Mouse (Mus musculus): ENCODE results near the gene Ctnnd2. TPM values are rescaled to one million over a fixed set of nuclear protein-coding genes. Genes with fewer than 3 reads are reported as not detected.

Gene Ctnnd2
- total RNA-seq, 2 experiments from 2014 or later = 2.9 to 3.1 TPM

DNA sequence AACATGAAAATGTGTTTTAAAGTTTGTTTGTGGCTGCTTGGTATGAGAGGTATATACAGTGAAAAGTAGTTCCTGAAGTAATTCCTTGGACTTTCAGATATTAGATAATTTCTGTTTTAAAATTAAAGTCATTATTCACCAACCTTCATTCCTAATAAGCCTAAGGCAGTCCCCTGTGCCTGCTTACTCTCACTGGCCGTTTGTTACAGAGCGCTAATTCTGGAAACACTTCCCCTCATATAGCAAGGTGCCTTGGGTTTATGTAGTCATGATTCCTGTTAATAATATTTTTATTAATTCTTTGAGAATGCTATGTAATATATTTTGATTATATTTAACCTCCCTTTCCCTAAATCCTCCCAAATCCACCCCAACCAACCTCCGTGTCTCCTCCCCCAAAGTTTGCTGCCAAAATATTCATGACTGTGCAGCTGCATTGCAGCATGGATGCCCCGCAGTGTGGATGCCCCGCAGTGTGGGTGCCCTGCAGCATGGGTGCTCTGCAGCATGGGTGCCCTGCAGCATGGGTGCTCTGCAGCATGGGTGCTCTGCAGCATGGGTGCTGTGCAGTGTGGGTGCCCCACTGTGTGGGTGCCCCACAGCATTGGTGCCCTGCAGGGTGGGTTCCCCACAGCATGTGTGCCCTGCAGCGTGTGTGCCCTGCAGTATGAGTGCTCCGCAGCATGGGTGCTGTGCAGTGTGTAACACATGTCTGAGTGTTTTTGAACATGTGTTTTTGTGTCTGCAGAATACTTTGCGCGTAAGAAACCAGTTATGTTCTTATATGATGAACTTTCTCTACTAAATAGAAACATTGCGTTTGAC is 63.0 kb downstream of the Ctnnd2 start:
- no peak for DNase-seq (ENCODE audit: low spot score in 2 of 2)

- DNase-seq (ENCODE audit: low spot score in 2 of 2) = no peak
Observed at GRCm38 (mm10) chr15:30240881-30241280, 68.5 kb downstream of the Ctnnd2 start.

GRCm38 (mm10) chr15:30268822-30269221 is 96.4 kb downstream of the Ctnnd2 start:
- no peak for DNase-seq (ENCODE audit: low spot score in 2 of 2)

DNA sequence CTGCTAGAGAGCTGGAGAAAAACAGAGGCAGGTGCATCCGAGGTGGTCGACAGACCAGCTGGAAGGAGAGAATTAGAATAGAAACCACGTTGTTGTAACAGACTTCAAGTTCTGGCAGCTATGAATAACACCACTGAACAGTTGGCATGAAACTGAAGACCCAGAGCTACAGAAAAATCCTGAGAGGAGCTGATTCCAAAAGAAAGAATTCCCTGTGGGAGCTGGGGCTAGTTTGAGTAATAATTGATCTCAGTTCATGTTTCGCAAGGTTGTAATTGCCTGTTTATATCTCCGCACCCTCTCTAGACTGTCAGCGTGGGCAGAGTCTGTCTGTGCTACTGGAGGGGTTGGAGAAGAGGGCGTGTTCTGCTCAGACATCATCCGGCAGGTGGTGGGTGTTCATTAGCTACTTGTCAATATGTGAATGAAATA is 98.8 kb downstream of the Ctnnd2 start:
- no peak for DNase-seq (ENCODE audit: low spot score in 2 of 2)

GRCm38 (mm10) chr15:30272326-30272725 is 99.9 kb downstream of the Ctnnd2 start:
- DNase-seq (ENCODE audit: low spot score in 2 of 2) = no peak

DNA sequence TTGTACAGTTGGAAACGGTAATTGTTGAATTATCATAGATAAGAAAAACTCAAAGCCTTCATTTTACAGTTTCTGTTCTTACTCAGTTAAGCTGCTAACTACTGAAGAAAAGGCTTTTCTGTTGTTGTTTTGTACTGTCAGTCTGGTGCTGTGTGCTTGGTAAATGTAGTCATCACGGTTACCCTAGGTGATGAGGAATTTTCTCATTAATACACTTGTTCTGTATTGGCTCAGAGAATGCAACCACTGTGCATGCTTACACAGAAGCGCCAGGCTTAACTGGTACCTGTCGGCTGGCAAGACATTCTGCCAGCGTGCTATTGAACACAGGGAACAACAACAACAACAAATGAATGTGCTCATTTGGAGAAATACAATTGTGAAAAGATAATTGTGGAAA is 103.3 kb downstream of the Ctnnd2 start:
- DNase-seq (ENCODE audit: low spot score in 2 of 2) = no peak

GRCm38 (mm10) chr15:30276691-30277090 is 104.3 kb downstream of the Ctnnd2 start:
- no peak for DNase-seq (ENCODE audit: low spot score in 2 of 2)

DNA sequence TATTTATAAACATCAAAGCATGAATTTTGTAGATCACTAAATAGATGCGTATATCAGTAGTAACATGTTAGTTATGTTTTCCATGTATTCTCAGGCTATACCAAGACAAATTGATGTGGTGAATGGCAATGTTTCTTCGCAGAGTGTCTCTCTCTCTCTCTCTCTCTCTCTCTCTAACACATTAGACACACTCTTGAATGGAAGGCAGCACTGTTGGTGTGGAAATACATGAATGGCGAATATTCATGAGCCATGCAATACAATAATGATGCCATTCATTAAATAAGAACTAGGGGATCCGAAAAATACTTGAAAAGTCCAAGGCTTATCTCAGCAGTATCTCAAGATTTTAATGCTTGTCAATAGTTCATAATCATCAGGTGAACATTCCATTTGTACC is 106.2 kb downstream of the Ctnnd2 start:
- no peak for DNase-seq (ENCODE audit: low spot score in 2 of 2)

DNA sequence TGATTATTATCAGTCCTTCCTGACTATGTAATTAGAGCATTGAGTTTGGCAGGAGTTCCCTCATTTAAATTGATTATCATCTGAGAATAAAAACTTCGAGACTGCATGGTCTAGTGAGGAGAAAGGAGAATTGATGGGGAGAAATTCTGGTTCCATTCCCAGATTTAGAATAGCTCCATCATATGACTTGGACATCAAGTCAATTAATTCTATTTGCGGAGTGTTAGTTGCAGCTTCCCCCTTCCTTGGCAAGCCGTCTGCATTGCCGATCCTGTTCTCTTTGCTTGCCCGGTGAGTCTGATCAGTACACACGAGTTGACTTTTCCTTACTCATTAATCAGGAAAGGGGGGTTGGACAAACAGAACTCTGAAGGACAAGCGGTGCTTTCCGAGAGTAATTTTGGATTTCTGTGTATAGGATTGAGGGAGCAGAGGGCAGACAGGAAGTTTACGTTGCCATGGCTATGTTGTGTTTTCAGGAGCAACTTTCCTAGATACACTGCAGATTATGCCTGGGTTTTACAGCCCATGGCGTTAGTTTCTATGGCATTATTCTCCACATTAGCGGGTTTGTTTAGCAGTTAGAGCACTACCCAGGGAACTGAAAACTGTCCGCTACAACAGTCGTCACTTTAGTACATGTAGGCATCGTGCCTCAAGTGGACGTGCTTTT is 113.3 kb downstream of the Ctnnd2 start:
- no peak for DNase-seq (ENCODE audit: low spot score in 2 of 2)

DNA sequence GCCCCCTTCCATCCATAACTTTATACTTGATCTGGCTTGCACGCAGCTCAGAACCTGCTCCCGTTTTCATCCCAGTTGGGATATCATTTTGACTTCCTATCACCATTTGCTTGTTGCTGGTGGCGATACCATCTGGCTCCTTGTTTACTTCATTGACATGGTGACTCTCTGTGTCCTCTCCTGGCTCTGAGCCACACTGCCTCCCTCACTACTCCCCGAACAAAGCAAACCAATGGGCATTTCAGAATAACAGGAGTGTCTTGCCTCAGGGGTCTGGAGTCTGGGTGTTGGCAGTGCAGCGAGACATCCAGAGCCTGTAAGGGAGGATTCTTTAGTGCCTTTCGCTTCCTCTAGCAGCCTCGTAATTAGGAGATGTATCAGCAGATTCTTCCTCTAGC is 113.9 kb downstream of the Ctnnd2 start:
- DNase-seq (ENCODE audit: low spot score in 2 of 2) = no peak

- DNase-seq (ENCODE audit: low spot score in 2 of 2) = no peak
Observed at GRCm38 (mm10) chr15:30302824-30303223, 130.4 kb downstream of the Ctnnd2 start.

DNA sequence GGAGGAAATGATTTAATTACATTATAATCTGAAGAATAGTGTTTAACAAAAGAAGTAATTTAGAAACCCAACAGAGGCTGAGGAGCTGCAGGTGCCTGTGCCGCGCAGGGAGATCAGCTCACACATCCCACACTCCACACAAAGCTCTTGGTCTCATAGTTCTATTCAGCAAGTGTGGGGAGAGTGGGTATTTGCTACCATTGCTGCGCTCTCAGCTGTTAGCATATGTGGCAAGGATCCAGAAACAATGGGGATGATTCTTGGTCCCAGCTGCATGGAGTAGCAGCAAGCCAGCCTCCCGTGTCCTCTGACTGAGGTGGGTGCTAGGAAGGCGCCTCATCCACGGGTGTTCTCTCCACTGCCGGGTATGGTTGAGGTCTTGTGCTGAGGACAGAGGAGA is 134.0 kb downstream of the Ctnnd2 start:
- no peak for DNase-seq (ENCODE audit: low spot score in 2 of 2)

GRCm38 (mm10) chr15:30322543-30322942 is 150.2 kb downstream of the Ctnnd2 start:
- no peak for DNase-seq (ENCODE audit: low spot score in 2 of 2)

- DNase-seq (ENCODE audit: low spot score in 2 of 2) = no peak
Observed at GRCm38 (mm10) chr15:30333336-30334310, 161.2 kb downstream of the Ctnnd2 start.

DNA sequence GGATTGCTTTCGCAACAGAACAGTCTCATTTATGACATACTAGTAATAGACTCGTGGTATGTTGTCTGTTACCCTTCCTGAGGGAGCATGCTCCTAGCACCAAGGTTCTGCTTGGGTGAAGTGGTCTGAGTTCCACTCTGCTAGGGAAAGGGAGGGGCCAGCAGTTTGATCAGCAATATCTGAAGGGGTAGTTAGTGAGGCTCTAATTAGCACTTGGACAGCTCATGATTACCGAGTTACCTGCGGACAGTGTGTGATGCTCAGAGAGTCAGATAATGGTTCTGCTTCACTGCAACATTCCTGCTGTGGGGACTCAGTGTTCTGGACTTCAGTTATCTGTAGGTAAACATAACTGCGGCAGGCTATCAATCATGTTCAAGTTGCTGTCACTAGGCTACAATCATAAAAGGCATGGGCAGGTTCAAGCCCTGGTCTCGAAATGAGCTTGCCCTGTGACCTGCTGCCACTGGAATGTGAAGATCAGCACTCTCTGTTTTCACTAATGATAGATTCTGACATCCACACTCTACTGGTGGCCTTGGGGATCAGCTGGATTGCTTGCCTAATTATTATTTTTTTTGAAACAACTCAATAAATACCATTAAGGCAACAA is 166.3 kb downstream of the Ctnnd2 start:
- DNase-seq (ENCODE audit: low spot score in 2 of 2) = no peak

DNA sequence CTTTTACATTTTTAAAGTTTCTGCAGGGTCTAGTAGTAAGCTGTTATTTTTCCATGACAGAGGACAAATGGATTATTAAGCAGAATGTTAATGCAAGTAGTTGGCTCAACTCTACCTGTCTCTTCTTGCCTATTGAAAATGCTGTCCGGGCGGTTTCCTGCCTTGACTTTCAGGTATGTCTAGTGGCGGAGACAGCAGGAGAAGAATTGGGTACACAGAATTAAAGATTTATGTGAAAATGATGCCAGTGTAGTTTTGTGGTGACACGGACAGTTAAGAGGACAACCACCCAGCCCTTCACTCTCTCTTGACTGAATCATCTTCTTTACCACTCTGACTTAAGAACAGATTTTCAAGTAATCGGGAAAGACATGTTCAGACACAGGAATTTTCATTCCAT is 173.4 kb downstream of the Ctnnd2 start:
- DNase-seq (ENCODE audit: low spot score in 2 of 2) = no peak

- DNase-seq (ENCODE audit: low spot score in 2 of 2) = no peak
Observed at GRCm38 (mm10) chr15:30364491-30364890, 192.1 kb downstream of the Ctnnd2 start.

GRCm38 (mm10) chr15:30369997-30370396 is 197.6 kb downstream of the Ctnnd2 start:
- no peak for DNase-seq (ENCODE audit: low spot score in 2 of 2)

DNA sequence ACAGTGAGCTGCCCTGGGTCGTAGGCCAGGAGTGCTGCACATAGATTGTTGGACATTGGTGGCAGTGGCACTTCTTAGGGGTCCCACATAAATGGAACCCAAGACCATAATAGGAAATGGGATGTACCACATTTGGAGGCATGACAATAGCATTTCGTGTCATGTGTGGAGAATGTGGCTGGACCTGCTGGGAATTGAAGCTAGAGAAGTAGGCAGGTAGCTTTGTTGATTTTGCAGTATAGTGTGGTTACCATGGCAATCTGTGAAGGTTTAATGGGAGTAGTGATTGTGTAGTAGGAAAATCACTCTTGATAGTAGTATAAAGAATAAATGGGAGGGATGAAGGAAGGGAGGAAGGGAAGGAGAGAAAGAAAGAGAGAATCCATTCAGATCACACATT is 198.8 kb downstream of the Ctnnd2 start:
- DNase-seq (ENCODE audit: low spot score in 2 of 2) = no peak

- no peak for DNase-seq (ENCODE audit: low spot score in 2 of 2)
Observed at GRCm38 (mm10) chr15:30373654-30374215, 201.3 kb downstream of the Ctnnd2 start.

DNA sequence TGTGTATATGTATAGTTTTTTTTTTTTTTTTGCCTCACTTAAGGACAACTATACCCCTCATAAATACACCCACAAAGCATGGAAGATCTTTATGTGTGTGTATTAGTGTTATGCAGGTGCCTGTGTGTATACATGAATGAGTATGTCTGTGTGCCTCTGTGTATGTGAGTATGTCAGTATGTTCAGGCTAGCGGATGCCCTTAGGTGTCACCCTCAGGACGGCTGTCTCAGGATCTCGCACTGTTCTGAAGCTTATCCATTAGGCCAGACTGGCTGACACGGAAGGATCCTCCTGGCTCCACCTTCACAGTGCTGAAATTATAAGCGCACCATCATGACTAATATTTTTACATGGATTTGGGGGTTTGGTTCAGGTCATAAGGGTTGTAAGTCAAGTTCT is 202.5 kb downstream of the Ctnnd2 start:
- DNase-seq (ENCODE audit: low spot score in 2 of 2) = no peak

Data from adrenal gland, adult 18-20 months (tissue).